Mouse (Mus musculus) fat pad, adult 2 months (tissue): ENCODE results near the gene Prpf19.
A peak's percentile ranks its signal among the peaks of the same experiment; 100 is the strongest.

Experiments used
- DNase-seq: peaks from one replicate; pipeline ENCODE4 v3.0.0-alpha.2; 2011; ENCODE audit warnings: low read depth, low spot score; ENCODE audit errors: extremely low read depth

Gene Prpf19

DNA sequence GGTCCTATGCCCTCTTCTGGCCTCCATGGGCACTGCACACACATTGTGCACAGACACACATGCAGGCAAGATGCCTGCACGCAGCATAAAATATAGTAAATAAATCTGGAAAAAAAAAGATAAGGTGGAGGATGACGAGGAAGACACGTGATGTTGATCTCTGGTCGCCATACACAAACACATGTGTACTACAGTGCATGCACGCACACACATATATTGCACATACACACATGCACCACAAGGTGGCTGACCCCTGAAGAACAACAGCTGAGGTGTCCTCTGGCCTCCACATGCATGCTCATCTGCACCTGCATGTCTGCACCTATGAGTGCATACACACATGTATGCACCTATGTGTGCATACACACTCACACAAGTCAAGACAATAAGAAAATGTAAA is 41.0 kb downstream of the Prpf19 start:
- no peak for DNase-seq

DNA sequence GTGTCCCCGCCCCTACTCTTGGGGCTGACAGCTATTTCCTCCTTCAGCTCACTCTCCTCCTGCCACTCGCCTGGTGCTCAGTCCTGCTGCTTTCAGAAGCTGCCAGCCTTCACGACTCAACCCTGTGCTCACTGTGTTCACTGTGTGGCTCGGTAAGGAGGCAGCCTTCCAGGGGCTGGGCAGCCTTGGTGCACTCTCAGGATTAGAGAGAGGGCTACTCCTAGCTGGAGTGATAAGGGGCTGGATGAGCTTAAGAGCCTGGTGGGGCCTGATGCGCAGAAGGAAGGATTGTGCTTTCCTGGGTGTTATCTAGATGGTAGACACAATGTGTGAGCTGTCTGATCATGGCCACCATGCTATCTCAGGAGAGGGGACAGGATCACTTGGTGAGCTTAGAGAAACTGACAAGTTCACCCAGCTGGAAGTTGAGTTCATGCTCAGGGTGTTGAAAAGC is 42.1 kb downstream of the Prpf19 start, which contains the start of gene Ptgdr2:
TSS of gene Ptgdr2 (plus strand) at position 51 of the 454 bp plus-strand sequence.
- no peak for DNase-seq

DNA sequence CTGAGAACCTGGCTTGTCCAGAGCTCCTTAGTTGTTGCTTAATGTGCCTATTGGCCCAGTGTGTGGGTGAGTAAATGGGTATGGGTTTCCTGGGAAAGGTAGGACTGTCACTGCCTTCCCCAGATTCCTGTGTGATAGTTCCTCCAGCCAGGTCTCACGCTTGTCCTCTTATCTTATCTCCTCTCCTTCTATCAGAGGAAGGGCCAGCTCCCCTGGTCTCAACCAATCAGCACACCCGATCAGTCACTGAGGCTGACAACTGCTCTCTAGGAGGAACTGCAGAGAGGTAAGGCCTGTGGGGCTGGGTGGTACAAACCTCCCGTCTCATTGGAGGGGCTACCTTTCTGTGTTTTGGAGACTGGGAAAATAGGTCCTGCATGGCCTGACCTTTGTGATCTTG is 43.7 kb downstream of the Prpf19 start:
- DNase-seq: no peak

DNA sequence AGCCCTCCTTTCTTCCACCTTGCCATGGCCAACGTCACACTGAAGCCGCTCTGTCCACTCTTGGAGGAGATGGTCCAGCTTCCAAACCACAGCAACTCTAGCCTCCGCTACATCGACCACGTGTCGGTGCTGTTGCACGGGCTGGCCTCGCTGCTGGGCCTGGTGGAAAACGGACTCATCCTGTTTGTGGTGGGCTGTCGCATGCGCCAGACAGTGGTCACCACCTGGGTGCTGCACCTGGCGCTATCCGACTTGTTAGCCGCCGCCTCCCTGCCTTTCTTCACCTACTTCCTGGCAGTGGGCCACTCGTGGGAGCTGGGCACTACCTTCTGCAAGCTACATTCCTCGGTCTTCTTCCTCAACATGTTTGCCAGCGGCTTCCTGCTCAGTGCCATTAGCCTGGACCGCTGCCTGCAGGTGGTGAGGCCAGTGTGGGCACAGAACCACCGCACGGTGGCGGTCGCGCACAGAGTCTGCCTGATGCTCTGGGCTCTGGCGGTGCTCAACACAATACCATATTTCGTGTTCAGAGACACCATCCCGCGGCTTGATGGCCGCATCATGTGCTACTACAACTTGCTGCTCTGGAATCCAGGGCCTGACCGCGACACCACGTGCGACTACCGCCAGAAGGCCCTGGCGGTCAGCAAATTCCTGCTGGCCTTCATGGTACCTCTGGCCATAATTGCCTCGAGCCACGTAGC is 45.2 kb downstream of the Prpf19 start:
- DNase-seq: no peak

DNA sequence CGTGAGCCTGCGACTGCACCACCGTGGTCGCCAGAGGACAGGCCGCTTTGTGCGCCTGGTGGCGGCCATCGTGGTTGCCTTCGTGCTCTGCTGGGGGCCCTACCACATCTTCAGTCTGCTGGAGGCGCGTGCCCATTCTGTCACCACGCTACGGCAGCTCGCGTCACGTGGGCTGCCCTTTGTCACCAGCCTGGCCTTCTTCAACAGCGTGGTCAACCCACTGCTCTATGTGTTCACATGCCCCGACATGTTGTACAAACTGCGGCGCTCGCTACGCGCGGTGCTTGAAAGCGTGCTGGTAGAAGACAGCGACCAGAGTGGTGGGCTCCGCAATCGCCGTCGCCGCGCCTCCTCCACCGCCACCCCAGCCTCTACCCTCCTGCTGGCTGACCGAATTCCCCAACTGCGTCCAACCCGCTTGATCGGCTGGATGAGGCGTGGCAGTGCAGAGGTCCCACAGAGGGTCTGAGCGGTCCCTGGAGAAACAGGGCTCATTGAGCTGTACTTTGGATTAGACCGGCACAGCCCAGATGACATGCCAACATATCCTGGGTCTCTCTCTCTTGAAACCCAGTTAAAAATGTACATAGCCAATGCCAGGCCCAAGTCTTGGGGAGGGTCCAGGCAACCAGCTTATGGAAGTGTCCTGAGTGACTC is 45.9 kb downstream of the Prpf19 start:
- no peak for DNase-seq

DNA sequence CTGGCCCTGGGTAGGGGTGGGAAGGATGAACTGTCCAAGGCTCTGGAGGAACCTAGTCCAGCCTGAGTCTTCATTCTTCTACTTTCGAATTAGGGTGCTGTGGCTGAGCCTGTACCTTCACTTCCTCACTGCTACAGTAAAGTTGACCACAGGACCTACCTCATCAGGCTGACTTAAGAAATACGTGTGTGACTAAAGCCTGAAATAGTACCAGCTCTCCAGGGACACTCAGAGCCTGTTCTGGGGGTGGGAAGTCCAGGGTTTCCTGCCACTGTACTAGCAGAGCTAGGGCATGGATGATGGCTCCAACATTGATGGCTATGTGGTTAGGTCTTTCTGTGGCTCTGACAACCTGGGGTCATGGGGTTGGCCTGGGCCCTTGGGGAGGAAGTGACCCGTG is 48.9 kb downstream of the Prpf19 start:
- DNase-seq: no peak

DNA sequence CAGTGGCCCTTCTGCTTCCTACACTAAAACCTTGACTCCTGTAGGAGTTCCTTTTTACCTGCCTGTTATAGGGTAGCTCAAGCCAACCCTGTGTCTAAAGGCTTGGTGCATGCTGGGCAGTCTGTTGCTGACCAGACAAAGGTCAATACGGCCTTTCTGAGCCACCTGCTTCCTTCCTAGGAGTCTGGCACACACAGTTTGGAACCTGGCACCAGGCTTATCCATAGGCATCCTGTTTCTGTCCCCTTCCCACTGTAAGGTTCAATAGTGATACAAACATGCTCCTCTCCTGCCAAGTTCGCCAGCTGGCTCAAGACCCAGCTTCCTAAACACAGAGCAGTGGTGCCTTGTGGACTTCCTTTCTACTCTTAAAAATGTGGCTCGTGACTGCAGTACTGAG is 51.5 kb downstream of the Prpf19 start:
- no peak for DNase-seq

DNA sequence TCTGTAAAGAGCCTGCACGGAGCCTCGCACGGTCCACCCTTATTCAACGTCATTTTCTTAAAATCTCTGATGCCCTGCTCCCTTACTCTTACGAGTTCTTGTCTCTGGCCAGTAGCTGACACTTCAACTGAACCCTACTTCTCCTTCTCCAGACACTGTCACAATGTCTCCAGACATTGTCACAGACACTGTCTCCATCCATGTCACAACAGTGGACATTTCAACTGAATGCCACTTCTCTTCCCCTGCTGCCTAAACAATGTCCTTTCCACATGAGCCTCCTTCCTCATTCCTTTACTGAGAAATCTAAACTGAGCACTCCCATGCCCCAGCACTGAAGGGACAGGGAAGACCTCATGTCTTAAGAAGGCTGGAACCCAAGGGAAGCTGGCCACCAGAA is 52.2 kb downstream of the Prpf19 start:
- no peak for DNase-seq

DNA sequence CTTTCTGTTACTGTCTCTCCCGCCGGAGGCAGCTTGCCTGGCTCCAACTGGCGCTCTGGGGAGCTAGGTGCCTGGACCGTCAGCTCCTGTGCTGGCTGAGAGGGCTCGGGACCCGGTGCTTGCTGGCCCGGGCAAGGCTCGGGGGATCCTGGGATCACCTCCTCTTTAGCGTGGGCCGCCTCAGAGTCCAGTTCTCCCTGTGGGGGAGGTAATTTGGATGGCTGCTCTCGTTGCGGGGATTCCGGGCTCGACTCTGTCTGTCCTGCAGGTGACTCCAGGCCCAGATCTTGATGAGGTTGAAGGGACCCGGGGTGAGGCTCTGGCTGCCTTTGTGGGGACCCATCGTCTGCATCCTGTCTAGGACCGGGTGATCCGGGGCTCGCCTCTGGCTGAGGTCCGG is 53.4 kb downstream of the Prpf19 start:
- no peak for DNase-seq

DNA sequence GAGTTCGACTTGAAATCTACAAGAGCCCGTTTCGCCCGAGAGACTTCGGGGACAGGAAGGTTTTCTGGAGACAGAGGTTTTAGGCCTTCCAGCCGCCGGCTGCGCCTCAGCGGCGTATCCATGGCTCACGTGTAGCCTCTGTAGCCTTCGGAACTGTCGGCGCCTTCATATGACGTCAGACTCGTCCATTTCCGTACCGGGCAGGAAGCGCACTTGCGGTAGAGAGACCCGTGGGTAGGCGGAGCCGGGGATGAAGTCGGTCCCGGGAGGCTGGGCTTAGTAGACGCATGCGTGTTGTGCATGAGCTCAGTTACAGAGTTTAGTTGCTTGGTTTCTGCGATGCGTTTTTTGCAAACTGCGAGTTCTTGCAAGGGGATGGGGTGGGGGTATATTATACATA is 54.1 kb downstream of the Prpf19 start, which contains the start of gene Ccdc86:
TSS of gene Ccdc86 (minus strand) at position 155 of the 400 bp plus-strand sequence.
- DNase-seq: peak; percentile 84

DNA sequence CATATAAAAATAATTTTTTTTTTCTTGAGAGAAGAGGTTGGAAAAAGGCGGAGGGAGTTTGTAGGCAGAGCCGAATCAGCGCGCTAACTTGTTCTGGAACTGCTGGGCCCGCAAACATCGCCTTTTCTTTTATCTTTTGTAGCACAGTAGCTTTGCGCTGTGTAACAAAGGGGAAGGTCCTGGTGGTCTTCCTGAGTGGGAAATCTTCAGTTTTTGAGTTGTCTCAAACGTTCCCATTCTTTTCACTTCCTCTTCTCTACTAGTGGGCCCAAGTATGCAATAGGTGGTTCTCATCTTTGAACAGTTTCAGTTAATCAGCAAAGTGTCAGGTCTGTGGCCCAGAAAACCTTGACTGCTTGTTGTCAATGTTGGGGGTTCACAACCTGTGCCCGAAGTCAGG is 54.5 kb downstream of the Prpf19 start:
- DNase-seq: no peak

DNA sequence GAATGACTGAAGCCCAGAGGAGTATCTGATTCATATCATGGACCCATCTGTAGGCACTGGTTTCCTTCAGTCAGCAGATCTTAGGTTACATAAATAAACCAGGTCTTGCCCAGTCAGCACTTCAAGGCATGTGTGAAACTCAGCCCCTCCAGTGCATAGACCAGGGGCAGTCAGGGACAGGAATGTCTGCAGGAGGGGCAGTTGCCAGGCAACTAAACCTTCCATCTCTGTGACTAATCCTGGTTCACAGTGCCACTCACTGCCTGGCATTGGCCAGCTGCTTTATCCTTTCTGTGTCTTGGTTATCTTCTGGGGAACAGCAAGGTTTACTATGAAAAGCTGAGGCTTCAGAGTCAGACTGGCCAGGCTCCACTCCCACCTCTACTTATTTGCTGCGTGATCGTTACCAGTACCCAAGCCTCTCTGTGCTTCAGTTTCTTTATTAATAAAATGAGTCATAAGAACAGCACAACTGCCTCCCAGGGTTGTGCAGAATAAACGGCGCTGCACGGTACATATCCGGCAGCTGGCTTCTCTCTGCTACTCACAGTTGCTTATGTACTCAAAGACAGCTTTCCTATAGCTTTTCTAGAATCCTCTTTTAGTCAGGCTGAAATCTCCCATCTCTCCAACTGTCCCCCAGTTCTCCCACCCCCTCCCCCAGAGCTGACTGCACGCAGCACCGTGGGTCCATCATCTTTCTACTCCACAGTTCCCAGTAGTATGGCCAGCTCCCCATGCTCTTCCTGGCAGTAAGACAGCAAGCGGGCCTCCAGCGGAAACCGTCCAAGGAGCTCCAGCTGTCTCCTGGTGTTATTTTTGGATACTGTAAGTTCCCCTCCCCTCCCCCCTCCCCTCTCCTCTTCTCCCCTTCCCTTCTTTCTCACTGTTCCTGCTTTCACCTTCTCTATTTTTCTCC is 57.2 kb downstream of the Prpf19 start:
- no peak for DNase-seq
